Mouse (Mus musculus) neural tube, embryonic 12.5 days (tissue): ENCODE data around the gene 1700023F06Rik. TPM values are rescaled to one million over a fixed set of nuclear protein-coding genes. Genes with fewer than 3 reads are reported as not detected.

Experiments used
- ATAC-seq: fragments of 200-750 bp; cut with Nextera tagmentation; 2 replicates; pipeline ENCODE4 v1.8.0; 2017; ENCODE audit warnings: low read depth, mild to moderate bottlenecking, moderate TSS enrichment, moderate library complexity; ENCODE audit not compliant: low FRiP score
- H3K27ac ChIP-seq: fragments of 300-500 bp; sonication (generic); 2 replicates; pipeline ENCODE4 v1.5.1; 2016
- H3K27me3 ChIP-seq: fragments of 300-500 bp; sonication (generic); replicated peaks from 2 replicates; pipeline ENCODE4 v1.6.1; 2016; ENCODE audit warnings: mild to moderate bottlenecking
- H3K36me3 ChIP-seq: fragments of 300-500 bp; sonication (generic); 2 replicates; pipeline ENCODE4 v1.6.1; 2016; ENCODE audit warnings: mild to moderate bottlenecking
- H3K4me1 ChIP-seq: fragments of 300-500 bp; sonication (generic); 2 replicates; pipeline ENCODE4 v1.6.1; 2016
- H3K4me2 ChIP-seq: fragments of 300-500 bp; sonication (generic); replicated peaks from 2 replicates; pipeline ENCODE4 v1.6.1; 2016; ENCODE audit warnings: mild to moderate bottlenecking
- H3K4me3 ChIP-seq: fragments of 300-500 bp; sonication (generic); 2 replicates; pipeline ENCODE4 v1.5.1; 2016
- H3K9ac ChIP-seq: fragments of 300-500 bp; sonication (generic); 2 replicates; pipeline ENCODE4 v1.6.1; 2016; ENCODE audit warnings: mild to moderate bottlenecking
- H3K9me3 ChIP-seq: fragments of 300-500 bp; sonication (generic); 2 replicates; pipeline ENCODE4 v1.6.1; 2016; ENCODE audit warnings: mild to moderate bottlenecking
- WGBS: fragments of 180-500 bp; shearing (Covaris S2); methylation state at CpG from one replicate; pipeline ENCODE4 v1.1.7; 2016; 5-methylcytosine and 5-hydroxymethylcytosine counted together
- polyA plus RNA-seq: library from polyadenylated mRNA; unstranded; fragments of >200 nt; fragmentation: Nextera tagmentation; extraction: Ambion mirVana; gene quantifications from 2 replicates; pipeline ENCODE4 v1.2.1, GENCODE M21; 2016

Gene 1700023F06Rik
- 0.39 and 0.47 TPM in 2 replicates for polyA plus RNA-seq

DNA sequence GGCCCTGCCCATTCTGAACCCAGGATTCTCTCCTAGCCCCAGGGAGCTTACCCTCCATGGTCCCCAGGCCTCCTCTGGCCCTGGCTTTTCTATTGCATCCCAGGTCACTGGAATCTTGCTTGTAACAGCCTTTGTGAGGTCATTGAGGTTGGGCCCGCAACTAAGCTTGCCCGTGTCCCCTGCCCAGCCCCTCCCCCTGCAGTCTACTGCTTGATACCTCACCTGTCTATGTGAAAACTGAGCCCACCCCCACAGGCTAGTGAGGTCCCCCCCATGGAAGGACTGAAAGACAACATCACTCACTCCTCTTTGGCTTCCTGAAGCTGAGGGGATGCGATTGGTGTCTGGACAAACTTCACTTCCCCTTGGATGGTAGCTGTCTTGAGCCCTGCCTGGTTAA is at the start of gene 1700023F06Rik:
Gene 1700023F06Rik (minus strand): TSS at position 101 of the 400 bp plus-strand sequence.
- Histone ChIP-seq H3K27me3 (0 out of 2 replicates have a peak, but pooled peaks cover 4% of the 10 kb centered on the region), H3K4me1 (no peaks in the 10 kb centered on the region), H3K4me3 (no peak within 1 kb of the TSS), H3K27ac (no peak within 1 kb of the TSS), H3K9me3 (no peaks in the 10 kb centered on the region), H3K4me2 (no peak within 1 kb of the TSS), H3K9ac (no peak within 1 kb of the TSS), H3K36me3 (no peaks in the 10 kb centered on the region)
- WGBS = 88% methylated on average over 3 of the region's 3 CpGs
- no peak for ATAC-seq

DNA sequence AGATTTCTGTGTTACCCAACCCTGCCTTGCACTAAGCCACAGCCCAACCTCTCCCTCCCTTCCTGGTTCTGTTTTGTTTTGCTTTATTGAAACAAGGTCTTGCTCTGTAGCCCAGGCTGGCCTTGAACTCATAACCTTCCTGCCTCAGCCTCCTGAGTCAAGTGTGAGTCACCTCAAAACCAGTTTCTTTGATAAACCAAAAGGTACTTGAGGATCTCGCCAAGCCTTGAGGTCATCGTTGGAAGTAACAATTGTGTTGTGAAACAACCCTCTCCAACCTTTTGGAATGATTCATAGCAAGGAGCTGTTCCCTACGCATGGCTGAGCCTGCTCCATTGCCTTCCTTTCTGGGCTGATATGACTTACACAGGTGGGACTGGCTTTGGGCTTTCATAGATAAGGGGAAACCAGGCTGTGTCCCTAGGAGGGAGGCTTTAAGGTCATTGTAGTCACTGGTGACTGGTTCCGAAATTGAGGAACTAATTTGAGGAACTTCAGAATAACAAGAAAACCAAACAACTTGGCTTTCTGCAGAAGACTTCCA is 49.7 kb upstream of the 1700023F06Rik start:
- Histone ChIP-seq H3K4me2 (no peak overlapping the region), H3K27ac (no peak overlapping the region), H3K36me3 (no peaks in the 10 kb centered on the region; the same call in 1 of the 2 replicates), H3K4me1 (peaks cover 11% of the 10 kb centered on the region), H3K9ac (no peak overlapping the region), H3K4me3 (no peak overlapping the region), H3K9me3 (no peaks in the 10 kb centered on the region), H3K27me3 (no peaks in the 10 kb centered on the region)
- WGBS = 91% methylated on average over 4 of the region's 4 CpGs
- no peak for ATAC-seq

DNA sequence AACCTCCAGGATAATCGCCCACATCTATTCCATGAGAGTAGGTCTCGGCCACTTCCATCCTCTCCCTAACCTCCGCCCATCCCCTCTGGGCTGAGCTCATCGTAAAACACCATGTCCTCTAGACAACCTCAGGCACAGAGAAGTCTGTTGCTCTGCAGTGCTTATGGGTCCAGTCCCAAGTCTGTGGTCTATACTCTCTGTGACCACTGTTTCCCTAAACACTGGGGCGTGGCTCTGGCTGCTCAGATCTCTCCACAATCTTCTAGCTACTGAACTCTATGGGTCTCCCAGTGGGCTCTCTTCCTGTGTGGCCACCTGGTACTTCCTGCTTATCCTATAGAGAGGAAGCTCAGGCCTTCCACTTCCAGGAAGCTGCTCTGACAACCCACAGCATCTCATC is 45.2 kb upstream of the 1700023F06Rik start:
- Histone ChIP-seq H3K9me3 (no peaks in the 10 kb centered on the region), H3K27ac (no peak overlapping the region), H3K9ac (no peak overlapping the region), H3K4me1 (no peaks in the 10 kb centered on the region), H3K36me3 (no peaks in the 10 kb centered on the region), H3K4me3 (no peak overlapping the region), H3K4me2 (no peak overlapping the region), H3K27me3 (no peaks in the 10 kb centered on the region)
- WGBS = 84% methylated on average over 5 of the region's 5 CpGs
- no peak for ATAC-seq

DNA sequence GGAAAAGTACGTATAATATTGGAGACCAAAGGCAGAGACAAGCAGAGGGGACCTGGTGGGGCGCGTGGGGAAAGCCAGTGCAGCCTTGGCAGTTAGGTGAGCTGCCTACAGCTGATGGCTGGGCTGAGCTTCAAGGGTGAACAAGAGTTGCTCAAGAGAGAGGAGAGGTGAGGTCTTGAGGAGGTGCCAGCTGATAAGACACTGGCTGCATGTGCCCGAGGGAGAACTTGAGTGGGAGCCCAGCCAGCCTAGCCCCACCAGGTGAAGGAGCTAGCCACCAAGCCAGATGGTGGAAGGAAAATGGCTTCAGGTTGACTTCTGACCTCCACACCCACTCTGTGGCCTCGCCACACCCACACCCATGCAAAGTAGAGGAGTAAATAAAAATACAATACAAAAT is 44.0 kb upstream of the 1700023F06Rik start:
- no peaks in the 10 kb centered on the region for H3K9me3 ChIP-seq
- no peak for ATAC-seq
- no peaks in the 10 kb centered on the region for H3K27me3 ChIP-seq
- H3K4me1 ChIP-seq = peaks cover 6% of the 10 kb centered on the region; the same call in 1 of the 2 replicates
- no peak overlapping the region for H3K9ac ChIP-seq
- H3K36me3 ChIP-seq = no peaks in the 10 kb centered on the region
- H3K27ac ChIP-seq = no peak overlapping the region
- H3K4me2 ChIP-seq = no peak overlapping the region
- 95% methylated on average over 5 of the region's 5 CpGs for WGBS
- no peak overlapping the region for H3K4me3 ChIP-seq

DNA sequence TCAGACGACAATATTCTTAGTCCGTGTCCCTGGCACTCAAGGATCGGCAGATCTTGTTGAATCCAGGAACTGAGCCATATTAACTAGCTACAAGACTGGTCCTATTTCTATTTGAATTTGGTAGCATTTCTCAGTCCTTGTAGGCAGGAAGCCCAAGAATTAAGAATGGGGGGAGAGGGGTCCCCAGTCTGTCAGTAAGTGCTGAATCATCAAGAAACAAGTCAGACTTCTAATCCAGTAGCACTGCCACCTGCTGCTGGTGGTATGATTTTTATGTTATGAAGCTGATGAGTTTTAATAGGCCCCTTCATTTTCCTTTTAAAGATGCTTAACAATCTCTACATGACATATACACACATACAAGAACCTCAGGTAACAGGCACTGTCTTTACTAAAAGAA is 42.0 kb upstream of the 1700023F06Rik start:
- Histone ChIP-seq H3K9ac (no peak overlapping the region), H3K4me3 (no peak overlapping the region), H3K4me1 (peaks cover 15% of the 10 kb centered on the region; the same call in 1 of the 2 replicates), H3K27ac (no peak overlapping the region), H3K36me3 (no peaks in the 10 kb centered on the region), H3K9me3 (no peaks in the 10 kb centered on the region), H3K27me3 (no peaks in the 10 kb centered on the region), H3K4me2 (no peak overlapping the region)
- WGBS = 95% methylated on average over 3 of the region's 3 CpGs
- ATAC-seq = no peak

DNA sequence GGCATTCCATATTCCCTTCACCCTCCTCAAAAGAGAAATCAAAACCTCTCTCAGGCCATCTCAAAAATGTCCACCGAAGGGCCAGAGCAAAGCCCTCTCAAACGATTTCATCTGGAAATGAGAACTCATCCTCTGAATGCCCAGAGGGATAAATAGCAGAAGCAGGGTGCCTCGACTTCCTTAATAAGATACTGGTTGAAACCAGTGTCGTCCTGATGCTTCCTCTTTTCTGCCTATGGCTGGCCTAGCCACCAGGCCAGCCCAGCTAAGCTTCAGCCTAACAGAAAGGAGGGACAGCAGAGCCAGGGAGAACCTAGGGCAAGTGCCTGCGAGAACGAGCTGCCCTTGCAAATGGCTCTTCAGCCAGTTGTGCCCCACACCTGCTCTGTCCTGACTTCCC is 41.2 kb upstream of the 1700023F06Rik start:
- H3K27ac ChIP-seq = no peak overlapping the region
- peaks cover 15% of the 10 kb centered on the region; the same call in 1 of the 2 replicates for H3K4me1 ChIP-seq
- WGBS = 80% methylated on average over 6 of the region's 6 CpGs

DNA sequence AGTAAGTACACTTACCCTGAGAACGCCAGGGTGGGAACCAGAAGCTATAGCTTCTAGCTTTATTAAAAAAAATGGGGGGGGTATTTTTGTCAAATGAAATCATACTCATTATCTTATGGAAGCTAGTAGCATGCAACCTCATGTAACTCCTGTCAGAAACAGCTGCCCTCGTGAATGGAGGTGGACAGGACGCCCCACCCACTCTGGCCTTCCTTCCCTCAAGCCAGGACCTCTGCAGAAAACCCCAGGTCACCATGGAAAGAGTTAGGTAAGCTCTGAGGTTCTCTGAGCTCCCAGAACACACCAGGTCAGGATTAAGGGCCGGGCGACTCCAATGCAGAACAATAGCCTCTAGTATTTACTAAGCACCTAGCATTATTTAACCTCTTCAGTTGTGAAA is 40.5 kb upstream of the 1700023F06Rik start:
- no peaks in the 10 kb centered on the region for H3K36me3 ChIP-seq
- H3K4me2 ChIP-seq = no peak overlapping the region
- peaks cover 15% of the 10 kb centered on the region; the same call in 1 of the 2 replicates for H3K4me1 ChIP-seq
- H3K27ac ChIP-seq = no peak overlapping the region
- no peak for ATAC-seq
- no peak overlapping the region for H3K9ac ChIP-seq
- 80% methylated on average over 5 of the region's 5 CpGs for WGBS
- H3K9me3 ChIP-seq = no peaks in the 10 kb centered on the region
- H3K4me3 ChIP-seq = no peak overlapping the region
- no peaks in the 10 kb centered on the region for H3K27me3 ChIP-seq

More for the DNA sequence above, 41.2 kb upstream of the 1700023F06Rik start:
- H3K27me3 ChIP-seq = no peaks in the 10 kb centered on the region
- no peak for ATAC-seq
- H3K4me2 ChIP-seq = no peak overlapping the region
- no peak overlapping the region for H3K9ac ChIP-seq
- no peaks in the 10 kb centered on the region for H3K9me3 ChIP-seq
- H3K4me3 ChIP-seq = no peak overlapping the region
- H3K36me3 ChIP-seq = no peaks in the 10 kb centered on the region

DNA sequence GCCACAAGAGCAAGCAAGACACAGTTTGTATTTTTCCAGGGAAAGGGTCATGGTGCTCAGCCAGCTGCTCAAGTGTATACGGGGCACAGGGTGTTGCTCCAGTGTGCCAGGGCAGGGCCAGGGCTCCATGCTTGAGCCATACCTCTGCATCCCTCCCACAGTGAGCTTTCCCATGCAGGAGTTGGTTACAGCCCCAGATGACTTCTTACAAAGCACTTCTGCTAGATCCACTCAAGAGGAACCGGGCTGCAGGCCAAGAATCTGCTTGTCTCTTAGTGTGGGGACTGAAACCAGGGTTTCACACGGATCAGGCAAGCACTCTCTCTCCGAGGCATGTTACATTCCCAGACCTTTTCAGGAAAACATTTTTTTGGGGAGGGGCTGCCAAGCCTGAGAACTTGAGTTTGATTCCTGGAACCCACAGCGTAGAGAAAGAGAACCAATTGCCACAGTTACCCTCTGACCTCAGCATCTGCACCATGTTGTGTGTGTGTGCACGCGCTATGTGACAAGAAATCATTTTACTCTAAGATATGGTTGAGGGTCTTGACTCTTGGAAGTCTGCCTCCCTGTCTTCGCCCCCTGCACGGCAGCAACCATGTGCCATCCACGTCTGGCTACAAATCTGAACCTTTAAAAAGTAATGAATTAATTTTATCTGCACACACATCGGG is 39.3 kb upstream of the 1700023F06Rik start:
- no peaks in the 10 kb centered on the region for H3K27me3 ChIP-seq
- no peak for ATAC-seq
- H3K36me3 ChIP-seq = no peaks in the 10 kb centered on the region
- no peaks in the 10 kb centered on the region for H3K9me3 ChIP-seq
- 83% methylated on average over 11 of the region's 11 CpGs for WGBS
- H3K4me3 ChIP-seq = no peak overlapping the region
- H3K4me1 ChIP-seq = peaks cover 15% of the 10 kb centered on the region; the same call in 1 of the 2 replicates
- no peak overlapping the region for H3K9ac ChIP-seq
- H3K27ac ChIP-seq = no peak overlapping the region
- H3K4me2 ChIP-seq = no peak overlapping the region

DNA sequence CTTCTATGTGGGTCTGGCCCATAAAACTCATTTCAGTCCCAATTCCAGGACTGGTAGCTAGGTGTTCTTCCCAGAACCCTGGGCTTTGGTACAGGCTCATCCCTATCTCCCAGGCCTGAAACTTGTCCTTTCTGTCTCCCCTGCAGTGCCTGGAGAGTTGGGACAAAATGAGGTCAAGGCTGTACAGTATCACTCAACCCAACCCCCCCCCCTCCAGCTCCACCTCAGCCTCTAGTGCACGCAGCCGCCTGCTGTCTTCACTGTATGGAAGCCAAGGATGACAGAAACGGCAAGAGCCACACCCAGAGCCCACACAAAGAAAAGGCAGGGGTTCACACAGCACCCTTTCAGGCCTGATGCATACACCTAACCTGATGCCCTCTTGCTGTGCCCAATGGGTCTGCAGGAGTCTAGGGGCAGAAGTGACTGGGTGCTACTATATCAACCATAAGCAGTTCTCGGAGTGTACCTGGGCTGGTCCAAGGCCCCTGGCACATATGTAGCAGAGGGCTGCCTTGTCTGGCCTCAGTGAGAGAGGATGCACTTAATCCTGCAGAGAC is 38.5 kb upstream of the 1700023F06Rik start:
- no peak for ATAC-seq
- H3K4me2 ChIP-seq = no peak overlapping the region
- H3K9ac ChIP-seq = no peak overlapping the region
- peaks cover 15% of the 10 kb centered on the region; the same call in 1 of the 2 replicates for H3K4me1 ChIP-seq
- H3K4me3 ChIP-seq = no peak overlapping the region
- H3K27me3 ChIP-seq = no peaks in the 10 kb centered on the region
- no peaks in the 10 kb centered on the region for H3K9me3 ChIP-seq
- H3K36me3 ChIP-seq = no peaks in the 10 kb centered on the region
- no peak overlapping the region for H3K27ac ChIP-seq
- 86% methylated on average over 4 of the region's 4 CpGs for WGBS

DNA sequence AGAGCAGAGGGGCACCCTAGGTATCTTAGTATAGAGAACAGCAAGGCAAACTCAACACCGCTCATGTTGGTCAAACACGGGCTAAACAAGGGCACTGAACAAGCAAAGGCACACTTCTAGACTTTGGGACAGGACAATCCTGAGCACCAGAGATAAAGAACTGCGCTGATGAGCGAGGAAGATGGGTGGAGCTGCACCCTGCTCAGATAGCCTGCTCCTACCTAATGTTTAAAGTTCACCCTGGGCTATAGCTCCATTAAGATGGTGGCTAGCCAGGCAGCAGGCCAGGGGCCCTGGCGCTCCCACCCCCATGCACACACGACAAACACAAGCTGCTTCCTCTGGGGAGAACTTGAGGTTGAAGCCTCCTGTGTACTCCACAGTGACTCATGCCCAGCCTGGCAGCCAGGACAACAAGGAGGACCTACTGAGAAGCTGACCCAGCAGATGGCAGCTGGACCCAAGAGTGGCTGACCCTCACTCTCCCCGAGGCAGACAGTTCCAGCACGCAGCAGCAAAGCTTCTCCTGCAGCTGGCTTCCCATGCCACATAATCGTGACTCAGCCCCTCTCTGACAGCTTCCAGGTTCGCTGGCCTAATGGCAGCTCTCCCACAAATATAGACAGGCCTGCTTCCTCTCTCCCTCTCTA is 37.8 kb upstream of the 1700023F06Rik start:
- H3K4me2 ChIP-seq = no peak overlapping the region
- no peak overlapping the region for H3K4me3 ChIP-seq
- H3K36me3 ChIP-seq = no peaks in the 10 kb centered on the region
- 77% methylated on average over 10 of the region's 10 CpGs for WGBS
- no peaks in the 10 kb centered on the region for H3K9me3 ChIP-seq
- no peak overlapping the region for H3K9ac ChIP-seq
- no peaks in the 10 kb centered on the region for H3K27me3 ChIP-seq
- no peak for ATAC-seq
- peaks cover 15% of the 10 kb centered on the region; the same call in 1 of the 2 replicates for H3K4me1 ChIP-seq
- no peak overlapping the region for H3K27ac ChIP-seq

DNA sequence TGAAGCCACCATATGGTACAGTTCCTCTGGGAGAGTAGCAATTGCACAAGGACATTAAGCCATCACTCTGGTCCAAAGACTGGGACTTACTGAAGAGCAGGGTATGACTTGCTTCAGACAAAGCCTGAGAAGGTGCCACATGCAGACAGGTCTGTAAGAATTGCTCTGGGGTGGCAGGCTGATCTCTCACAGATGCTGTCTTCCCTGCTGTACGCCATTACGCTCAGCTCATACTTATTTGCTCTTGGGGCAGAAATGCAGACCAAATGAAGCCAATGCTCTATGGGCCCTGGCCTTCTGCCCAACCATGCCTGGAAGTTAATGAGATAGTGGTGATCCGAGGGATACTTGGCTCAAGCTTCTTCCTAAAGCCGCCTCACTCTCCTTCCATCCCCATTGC is 36.5 kb upstream of the 1700023F06Rik start:
- no peaks in the 10 kb centered on the region for H3K9me3 ChIP-seq
- H3K4me1 ChIP-seq = peaks cover 15% of the 10 kb centered on the region; the same call in 1 of the 2 replicates
- H3K36me3 ChIP-seq = peaks cover 10% of the 10 kb centered on the region; the same call in 1 of the 2 replicates
- no peak overlapping the region for H3K4me2 ChIP-seq
- no peak overlapping the region for H3K9ac ChIP-seq
- WGBS = 97% methylated on average over 4 of the region's 4 CpGs
- H3K27ac ChIP-seq = no peak overlapping the region
- no peaks in the 10 kb centered on the region for H3K27me3 ChIP-seq
- no peak for ATAC-seq
- no peak overlapping the region for H3K4me3 ChIP-seq

DNA sequence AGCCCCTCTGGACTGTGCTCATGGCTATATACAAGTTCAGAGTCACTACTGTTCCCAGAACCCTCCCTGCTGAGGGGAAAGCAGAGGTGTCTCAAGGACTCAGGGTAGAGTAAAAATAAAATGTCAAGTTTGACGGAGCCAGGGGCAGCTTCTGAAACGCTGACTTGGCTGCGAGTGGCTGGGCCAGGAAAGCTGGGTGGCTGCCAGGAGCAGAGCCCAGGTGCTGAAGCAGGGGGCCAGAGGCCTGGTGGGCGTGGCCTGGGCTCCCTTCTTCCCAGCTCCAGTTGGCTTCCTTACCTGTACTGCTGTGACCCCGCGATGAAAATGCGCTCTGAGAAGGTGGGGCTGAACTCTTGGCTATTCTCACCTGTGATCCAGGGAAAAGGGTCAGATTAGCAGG is 32.4 kb upstream of the 1700023F06Rik start:
- H3K4me2 ChIP-seq = no peak overlapping the region
- H3K4me1 ChIP-seq = no peaks in the 10 kb centered on the region
- ATAC-seq = no peak
- WGBS = 63% methylated on average over 7 of the region's 7 CpGs
- H3K27ac ChIP-seq = no peak overlapping the region
- no peak overlapping the region for H3K4me3 ChIP-seq
- H3K27me3 ChIP-seq = no peaks in the 10 kb centered on the region
- peaks cover 42% of the 10 kb centered on the region for H3K36me3 ChIP-seq
- H3K9ac ChIP-seq = no peak overlapping the region
- no peaks in the 10 kb centered on the region for H3K9me3 ChIP-seq
